Mouse (Mus musculus) urinary bladder, postnatal 14 days (tissue): Measurements from ENCODE around the gene Sdc1.

Experiments used
- DNase-seq: peaks from one replicate; pipeline ENCODE4 v3.0.0; 2021; ENCODE audit warnings: low spot score

Sdc1 gene

GRCm38 (mm10) chr12:8770946-8771843, at the start of gene Sdc1:
TSS of gene Sdc1 (plus strand) at chr12:8771323.
- DNase-seq: peak; percentile 90

- no peak for DNase-seq
These were observed 44.2 kb upstream of the Sdc1 start for GRCm38 (mm10) chr12:8726890-8727289.

- no peak for DNase-seq
These were observed 42.4 kb upstream of the Sdc1 start for GRCm38 (mm10) chr12:8728739-8729138.

- no peak for DNase-seq
These were observed 17.5 kb upstream of the Sdc1 start for GRCm38 (mm10) chr12:8753654-8754053.

- no peak for DNase-seq
These were observed 17.0 kb upstream of the Sdc1 start for GRCm38 (mm10) chr12:8754116-8754515.

GRCm38 (mm10) chr12:8758029-8758428, 13.1 kb upstream of the Sdc1 start:
- DNase-seq: no peak

- no peak for DNase-seq
These were observed 12.0 kb upstream of the Sdc1 start for GRCm38 (mm10) chr12:8759115-8759514.

GRCm38 (mm10) chr12:8759779-8760178, 11.3 kb upstream of the Sdc1 start:
- no peak for DNase-seq

- no peak for DNase-seq
These were observed 10.6 kb upstream of the Sdc1 start for GRCm38 (mm10) chr12:8760561-8760960.

- DNase-seq: no peak
These were observed 10.1 kb upstream of the Sdc1 start for GRCm38 (mm10) chr12:8761058-8761457.

GRCm38 (mm10) chr12:8762667-8763066, 8.5 kb upstream of the Sdc1 start:
- no peak for DNase-seq

- no peak for DNase-seq
These were observed 6.7 kb upstream of the Sdc1 start for GRCm38 (mm10) chr12:8764221-8764930.

- DNase-seq: no peak
These were observed 789 bp downstream of the Sdc1 start for GRCm38 (mm10) chr12:8771844-8772380.

GRCm38 (mm10) chr12:8772451-8773143, 1.5 kb downstream of the Sdc1 start:
- peak; percentile 66 for DNase-seq

GRCm38 (mm10) chr12:8773336-8773735, 2.2 kb downstream of the Sdc1 start:
- DNase-seq: no peak

- no peak for DNase-seq
These were observed 3.1 kb downstream of the Sdc1 start for GRCm38 (mm10) chr12:8774183-8774582.

- DNase-seq: no peak
These were observed 5.1 kb downstream of the Sdc1 start for GRCm38 (mm10) chr12:8776206-8776605.

GRCm38 (mm10) chr12:8776741-8777140, 5.6 kb downstream of the Sdc1 start:
- no peak for DNase-seq

- DNase-seq: peak; percentile 85
These were observed 7.0 kb downstream of the Sdc1 start for GRCm38 (mm10) chr12:8778106-8778505.

GRCm38 (mm10) chr12:8779851-8780250, 8.7 kb downstream of the Sdc1 start:
- DNase-seq: no peak

GRCm38 (mm10) chr12:8781121-8781520, 10.0 kb downstream of the Sdc1 start:
- no peak for DNase-seq

- peak; percentile 90 for DNase-seq
These were observed 10.7 kb downstream of the Sdc1 start for GRCm38 (mm10) chr12:8781681-8782378.
